Mouse (Mus musculus): ENCODE measurements around the gene Mkrn2os.

DNA sequence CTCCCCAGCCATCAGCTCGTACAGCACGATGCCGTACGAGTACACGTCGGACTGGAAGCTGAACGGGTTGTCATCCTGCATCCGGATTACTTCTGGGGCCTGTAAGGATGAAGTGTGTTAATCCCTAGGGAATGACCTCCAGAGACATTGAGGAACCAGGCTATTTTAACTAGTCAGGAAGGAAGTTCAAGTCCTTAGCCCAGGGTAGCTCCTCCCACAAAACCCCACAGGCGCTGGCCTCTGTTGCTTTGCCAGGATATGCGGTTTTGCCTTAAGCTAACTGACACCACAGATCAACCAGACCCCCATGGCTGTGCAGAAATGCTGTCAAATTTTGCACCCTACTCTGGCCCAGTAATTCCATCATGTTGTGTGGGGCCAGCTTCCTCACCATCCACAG, 27.4 kb upstream of the Mkrn2os start:
- no peak for TF ChIP-seq CTCF (IDR thresholded peaks at IDR 0.05; ENCODE audit: extremely low read depth, insufficient read length, insufficient replicate concordance, low read depth, low read length)
- TF ChIP-seq POLR2A (IDR thresholded peaks at IDR 0.05; ENCODE audit: low read depth, low read length) = no peak

Data from small intestine, adult 2 months (tissue).